Comparison of ENCODE assay signal across 28 mouse cellular contexts in the genomic region with DNA sequence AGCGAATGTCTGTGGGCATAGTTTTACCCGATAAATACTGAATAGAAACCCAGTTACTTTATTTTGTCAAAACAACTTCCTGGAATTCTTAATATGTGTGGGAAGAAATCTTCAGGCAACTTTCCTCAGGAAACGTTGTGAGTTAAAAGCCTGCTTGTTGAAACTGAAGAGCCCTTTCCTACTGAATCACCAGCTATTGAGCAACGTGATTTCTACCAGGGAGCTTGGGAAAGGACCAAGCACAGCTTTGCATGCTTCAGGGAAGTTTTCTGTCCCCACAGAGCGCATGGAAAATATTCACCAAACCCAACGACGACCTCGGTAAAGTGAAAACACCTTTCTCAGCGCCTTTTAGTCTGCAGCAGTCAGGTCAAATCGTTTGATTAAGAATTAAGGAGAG. TPM values are rescaled to one million over a fixed set of nuclear protein-coding genes. Genes with fewer than 3 reads are reported as not detected.
DNase-seq lines count a peak whose midpoint lies in the region; TF ChIP-seq lines count a peak whose summit lies in the region.
"Had no signal": no experiment of that assay in that cellular context is flagged by ENCODE, and none has a peak within 500 bp of the region (broad histone marks: within the 10 kb centered on the region; RNA-seq: fewer than 3 reads in every experiment).

No protein-coding gene starts in this region.

- TF ChIP-seq POLR2A in lung, adult 2 months (IDR thresholded peaks at IDR 0.05; ENCODE audit: borderline replicate concordance, extremely low read depth, low read depth, low read length), result no peak

- no peaks in the 10 kb centered on the region for H3K4me1 ChIP-seq in lung, adult 2 months (ENCODE audit: control insufficient read depth, insufficient read depth, low read length)
- H3K4me1 ChIP-seq: embryonic facial prominence, embryonic 13.5 days; forebrain, embryonic 10.5 days; forebrain, embryonic 12.5 days had no signal

- peak; percentile 29 for DNase-seq in heart, adult 11 months
- DNase-seq in heart, postnatal 25 days (ENCODE audit: low spot score), result no peak
- DNase-seq in lung, postnatal 10 days, result peak; percentile 4
- no peak for DNase-seq in lung, adult 2 months
- peak; percentile 41 for DNase-seq in lung, postnatal 25 days (ENCODE audit: low spot score)
- DNase-seq in ovary, postnatal 36 days (ENCODE audit: low spot score), result no peak
- no peak for DNase-seq in B cell, adult 2 months
- DNase-seq: adrenal gland, adult 8-10 months; adrenal gland, postnatal 14 days; adrenal gland, postnatal 36 days; cerebellum, adult 11-12 months; cerebellum, adult 2 months; cerebellum, adult 9-10 months; cerebellum, postnatal 10 days; cerebellum, postnatal 25 days had no signal

- 49% methylated on average over 10 of the region's 10 CpGs for WGBS in lung, adult 2 months

- TF ChIP-seq CTCF in lung, adult 2 months (IDR thresholded peaks at IDR 0.05; ENCODE audit: insufficient read depth, low read length), result no peak

- H3K4me3 ChIP-seq in lung, adult 2 months (replicated peaks; ENCODE audit: extremely low read depth, low read depth, low read length), result no peak overlapping the region
- H3K4me3 ChIP-seq: embryonic facial prominence, embryonic 13.5 days; forebrain, embryonic 10.5 days; forebrain, embryonic 12.5 days had no signal

- intact Hi-C loops in heart, postnatal 25 days (cut with DNase I), result no loop called here

RNA-seq across cellular contexts. Expression of a gene that starts 15.9 kb away (rescaled TPM):
- not detected for total RNA-seq in heart, postnatal 25 days (2021)
- 0.06 TPM in 1 of 2 replicates, not detected in the other for polyA plus RNA-seq in lung, adult 2 months (2012; rRNA removed)
- total RNA-seq: adrenal gland, adult 18-20 months; adrenal gland, adult 8-10 months; adrenal gland, postnatal 14 days; adrenal gland, postnatal 36 days; CH12.LX; G1E had no signal
- polyA plus RNA-seq: activated CD4-positive, CD25-positive, alpha-beta regulatory T cell, adult 4 months; CD4-positive, CD25-positive, alpha-beta regulatory T cell, adult 4 months; cerebellum, adult 2 months; embryonic facial prominence, embryonic 11.5 days; embryonic facial prominence, embryonic 13.5 days; forebrain, embryonic 10.5 days; forebrain, embryonic 12.5 days; G1E; Patski had no signal

RNA-seq across cellular contexts. Expression of a gene that starts 17.0 kb away (rescaled TPM):
- 1 to 10 TPM; 5.3 to 5.5 TPM for total RNA-seq in heart, postnatal 25 days (2021)
- 1.0 and 1.1 TPM in 2 replicates for polyA plus RNA-seq in lung, adult 2 months (2012; rRNA removed)

RNA-seq across cellular contexts. Expression of a gene that starts 31.5 kb away (rescaled TPM):
- total RNA-seq in heart, postnatal 25 days (2021), result not detected
- 0.11 and 0.15 TPM in 2 replicates for polyA plus RNA-seq in lung, adult 2 months (2012; rRNA removed)
- total RNA-seq: adrenal gland, adult 18-20 months; adrenal gland, adult 8-10 months; adrenal gland, postnatal 14 days; adrenal gland, postnatal 36 days had no signal
- polyA plus RNA-seq: activated CD4-positive, CD25-positive, alpha-beta regulatory T cell, adult 4 months; CD4-positive, CD25-positive, alpha-beta regulatory T cell, adult 4 months; forebrain, embryonic 16.5 days; G1E; Patski had no signal

RNA-seq across cellular contexts. Expression of a gene that starts 31.8 kb away (rescaled TPM):
- total RNA-seq in heart, postnatal 25 days (2021), result not detected
- polyA plus RNA-seq in lung, adult 2 months (2012; rRNA removed), result 0.72 TPM in 1 of 2 replicates, not detected in the other
- total RNA-seq: CH12.LX, G1E had no signal
- polyA plus RNA-seq: CD4-positive, CD25-positive, alpha-beta regulatory T cell, adult 4 months; cerebellum, adult 2 months; forebrain, embryonic 14.5 days; forebrain, embryonic 16.5 days; G1E; Patski had no signal

RNA-seq across cellular contexts. Expression of a gene that starts 55.3 kb away (rescaled TPM):
- total RNA-seq in heart, postnatal 25 days (2021), result not detected
- not detected in 2 replicates for polyA plus RNA-seq in lung, adult 2 months (2012; rRNA removed)
- total RNA-seq: adrenal gland, adult 18-20 months; adrenal gland, adult 8-10 months; adrenal gland, postnatal 14 days; adrenal gland, postnatal 36 days; CH12.LX; G1E had no signal
- polyA plus RNA-seq: CD4-positive, CD25-positive, alpha-beta regulatory T cell, adult 4 months; cerebellum, adult 2 months; cortical plate, adult 2 months; forebrain, embryonic 10.5 days; forebrain, embryonic 12.5 days; forebrain, embryonic 14.5 days; forebrain, embryonic 16.5 days; G1E; Patski had no signal

Comparison
In these comparisons a context has a peak if more than half of its experiments do, and no peak if none do; other contexts are left out.
1. DNase-seq: peak in heart, adult 11 months (single experiment), lung, postnatal 10 days (single experiment) and lung, postnatal 25 days (single experiment); none in heart, postnatal 25 days (single experiment), lung, adult 2 months (single experiment), ovary, postnatal 36 days (single experiment) and B cell, adult 2 months (0 of 2).